Mouse (Mus musculus) skeletal muscle tissue, postnatal 0 days (tissue): ENCODE results near the gene Tuba8. TPM values are rescaled to one million over a fixed set of nuclear protein-coding genes. Genes with fewer than 3 reads are reported as not detected.

Experiments
- polyA plus RNA-seq: library from polyadenylated mRNA; unstranded; fragments of >200 nt; fragmentation: Nextera tagmentation; extraction: Ambion mirVana; gene quantifications from 2 replicates; pipeline ENCODE4 v1.2.1, GENCODE M21; 2015

The Tuba8 gene
- polyA plus RNA-seq: 1.4 and 3.0 TPM in 2 replicates

DNA sequence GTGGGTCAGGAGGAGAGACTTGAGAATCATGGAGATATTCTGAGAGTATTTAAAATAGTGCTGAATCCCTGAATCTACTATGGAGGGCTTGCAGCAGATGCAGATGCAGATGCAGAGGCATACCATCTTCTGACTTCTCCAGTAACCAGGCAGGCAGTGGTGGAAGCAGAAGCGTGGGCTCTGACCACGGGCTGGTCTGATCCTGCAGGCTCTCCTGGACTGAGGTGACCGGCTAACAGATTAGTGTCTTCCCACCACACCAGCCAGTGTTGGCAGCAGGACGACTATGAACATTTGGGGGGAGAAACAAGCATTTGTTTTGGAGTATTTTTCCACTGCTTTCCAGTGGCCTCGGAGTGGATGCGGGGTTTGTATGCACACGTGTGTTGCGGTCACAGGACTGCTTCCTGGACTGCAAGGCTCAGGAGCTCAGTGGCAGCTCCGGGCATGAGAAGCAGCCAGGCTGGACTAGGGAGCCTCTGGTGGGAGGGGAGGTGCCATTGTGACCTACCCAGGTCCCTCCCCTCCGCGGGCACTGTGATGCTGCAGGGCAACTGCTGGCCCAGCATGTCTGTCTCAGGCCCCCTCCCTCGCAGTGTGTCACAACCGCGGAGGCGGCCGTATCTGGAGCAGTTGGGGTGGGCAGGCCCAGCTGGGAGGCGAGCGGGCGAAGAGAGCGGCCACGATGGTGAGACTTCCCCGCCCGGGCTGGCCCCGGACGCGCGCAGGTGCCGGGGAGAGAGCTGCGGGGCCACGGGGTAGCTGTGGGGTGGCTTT, at the start of gene Tuba8:
Gene Tuba8, plus strand, starts transcription at position 548 of the 777 bp plus-strand sequence.

DNA sequence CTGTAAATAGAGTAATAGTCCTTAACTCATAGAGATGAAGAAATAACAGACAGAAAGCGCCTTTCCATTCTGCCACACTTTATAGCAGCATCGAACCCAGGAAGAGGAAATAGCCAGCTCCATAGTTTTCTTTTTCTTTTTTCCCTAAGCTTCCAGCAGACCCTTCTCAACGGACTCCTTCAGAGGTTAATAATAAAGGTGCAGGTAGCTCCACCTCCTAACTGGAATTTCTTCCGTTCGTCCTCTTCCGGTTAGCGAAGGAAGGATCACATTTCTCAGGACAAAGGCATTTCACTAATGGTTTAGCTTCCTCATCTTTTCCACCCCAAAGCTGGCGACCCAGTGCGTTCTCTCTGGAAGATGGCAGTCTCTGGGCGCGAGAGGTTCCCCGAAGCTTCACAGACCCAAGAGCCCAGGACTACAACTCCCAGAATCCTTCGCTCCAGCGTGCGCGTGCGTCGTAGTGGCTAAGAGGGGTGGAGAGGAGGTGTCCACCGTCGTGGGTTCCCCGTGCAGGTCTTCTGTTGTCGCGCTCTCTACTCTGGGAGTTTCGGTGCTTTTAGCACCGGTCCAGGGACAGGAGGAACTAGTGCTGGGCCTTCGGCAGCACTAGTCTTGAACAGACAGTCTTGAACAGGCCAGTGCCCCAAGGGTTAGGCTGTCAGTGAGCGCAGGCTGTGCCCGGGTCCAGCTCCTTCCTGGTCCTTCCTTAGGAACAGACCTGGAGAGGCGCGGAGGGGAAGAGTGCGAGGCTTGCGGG, 26.9 kb upstream of the Tuba8 start, which contains the start of gene Pex26:
Gene Pex26, plus strand, starts transcription at position 254 of the 760 bp plus-strand sequence.

DNA sequence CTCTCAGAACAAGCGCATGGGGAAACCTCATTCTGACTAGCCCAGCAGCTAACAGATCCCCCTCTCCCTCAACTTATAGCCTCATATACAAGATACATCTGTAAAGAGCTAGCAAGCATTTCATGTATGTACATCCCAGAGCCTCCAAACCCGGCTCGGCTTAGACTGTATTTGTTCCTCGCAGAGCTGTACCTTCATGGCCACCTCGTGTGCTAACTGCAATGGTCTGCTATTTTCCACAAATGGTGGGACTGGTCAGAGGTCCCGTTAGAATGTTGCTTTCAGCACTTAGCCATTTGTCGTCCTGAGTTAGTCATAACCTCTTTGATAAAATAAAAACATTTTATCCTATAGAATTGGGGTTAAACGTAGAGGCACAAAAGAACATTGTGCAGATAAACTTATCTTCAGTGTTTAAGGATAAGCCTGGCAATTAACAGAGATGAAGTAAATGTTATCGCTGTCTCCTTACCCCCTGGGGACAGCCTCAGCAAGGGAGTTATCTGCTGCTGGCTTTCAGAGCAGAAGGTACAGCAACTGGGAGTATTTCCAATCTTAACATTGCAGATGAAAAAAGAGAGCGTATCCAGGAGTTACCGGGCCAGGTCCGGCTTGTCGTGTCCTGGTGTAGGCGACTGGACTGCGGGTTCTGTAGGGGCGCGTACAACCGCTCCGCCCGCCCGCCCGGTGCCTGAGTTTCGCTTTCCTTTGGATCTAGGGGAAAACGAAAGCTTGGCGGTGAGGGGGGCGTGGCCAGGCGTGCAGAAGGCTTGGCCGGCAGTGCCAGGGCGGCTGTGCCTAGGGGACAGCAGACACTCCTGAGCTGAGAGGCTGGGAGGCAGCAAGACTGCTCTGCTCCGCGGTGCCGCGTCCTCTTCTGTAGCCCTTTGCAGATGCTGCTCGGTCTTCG, 34.9 kb downstream of the Tuba8 start, which contains the start of gene Usp18:
Gene Usp18, plus strand, starts transcription at position 780 of the 910 bp plus-strand sequence.

Other genes starting within 250 kb of the Tuba8 start
- gene Mical3, start 79.7 kb upstream of the Tuba8 start, polyA plus RNA-seq: 15.1 and 19.9 TPM in 2 replicates
- gene Pex26, start 27.0 kb upstream of the Tuba8 start, polyA plus RNA-seq: 2.5 and 2.7 TPM in 2 replicates
- 3.8 and 4.5 TPM in 2 replicates for gene Usp18, start 35.2 kb downstream of the Tuba8 start, polyA plus RNA-seq
- gene Slc6a13, start 89.5 kb downstream of the Tuba8 start, polyA plus RNA-seq: 29.2 and 31.2 TPM in 2 replicates
- gene Slc6a12, start 132.4 kb downstream of the Tuba8 start, polyA plus RNA-seq: 0.27 and 0.37 TPM in 2 replicates